Mouse (Mus musculus): ENCODE measurements around the gene Ntm. TPM values are rescaled to one million over a fixed set of nuclear protein-coding genes. Genes with fewer than 3 reads are reported as not detected.

Gene Ntm
- polyA plus RNA-seq, 1 experiment from 2014 or later: 267 TPM

DNA sequence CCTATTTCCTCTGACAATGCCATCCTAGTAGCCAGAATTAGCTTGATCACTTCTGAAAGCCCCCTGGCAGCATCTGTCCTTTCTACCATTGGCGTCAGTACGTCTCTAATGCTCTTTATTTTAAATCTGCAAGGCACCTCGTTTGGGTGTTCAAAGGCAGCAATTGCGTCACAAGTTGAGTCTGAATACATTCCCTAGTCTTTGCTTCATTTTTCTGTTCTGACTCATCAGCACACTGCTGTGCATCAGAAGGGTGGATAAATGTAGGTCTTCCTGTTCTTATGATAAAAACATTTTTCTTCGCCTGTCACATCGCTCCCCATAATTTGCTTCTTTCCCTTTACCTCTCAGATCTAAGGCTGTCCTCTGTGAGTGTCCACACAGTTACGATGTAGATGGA, 958.4 kb downstream of the Ntm start:
- Histone ChIP-seq H3K36me3 (ENCODE audit: control insufficient read depth, insufficient read depth, low read length) (0 out of 2 replicates have a peak, but pooled peaks cover 2% of the 10 kb centered on the region), H3K4me3 (ENCODE audit: low read depth, low read length) (no peak overlapping the region), H3K9me3 (replicated peaks; ENCODE audit: control insufficient read depth, low read length, poor library complexity, severe bottlenecking) (no peaks in the 10 kb centered on the region), H3K27me3 (ENCODE audit: control insufficient read depth, insufficient read depth, low read depth, low read length) (no peaks in the 10 kb centered on the region), H3K27ac (ENCODE audit: low read length) (no peak overlapping the region), H3K4me1 (ENCODE audit: control insufficient read depth, insufficient read depth, low read length) (no peaks in the 10 kb centered on the region), H3K4me2 (ENCODE audit: low read length) (no peak overlapping the region), H3K9ac (ENCODE audit: low read depth, low read length) (no peak overlapping the region)
- WGBS: 82% methylated on average over 7 of the region's 7 CpGs
- no peak for ATAC-seq

GRCm38 (mm10) chr9:28999951-29000351, 963.0 kb downstream of the Ntm start:
- H3K36me3 ChIP-seq (ENCODE audit: control insufficient read depth, insufficient read depth, low read length): 0 out of 2 replicates have a peak, but pooled peaks cover 2% of the 10 kb centered on the region
- WGBS: 52% methylated on average over 4 of the region's 4 CpGs
- no peak overlapping the region for H3K27ac ChIP-seq (ENCODE audit: low read length)
- H3K4me2 ChIP-seq (ENCODE audit: low read length): no peak overlapping the region
- H3K4me1 ChIP-seq (ENCODE audit: control insufficient read depth, insufficient read depth, low read length): no peaks in the 10 kb centered on the region
- no peaks in the 10 kb centered on the region for H3K9me3 ChIP-seq (replicated peaks; ENCODE audit: control insufficient read depth, low read length, poor library complexity, severe bottlenecking)
- H3K4me3 ChIP-seq (ENCODE audit: low read depth, low read length): no peak overlapping the region
- no peaks in the 10 kb centered on the region for H3K27me3 ChIP-seq (ENCODE audit: control insufficient read depth, insufficient read depth, low read depth, low read length)
- H3K9ac ChIP-seq (ENCODE audit: low read depth, low read length): no peak overlapping the region
- no peak for ATAC-seq

DNA sequence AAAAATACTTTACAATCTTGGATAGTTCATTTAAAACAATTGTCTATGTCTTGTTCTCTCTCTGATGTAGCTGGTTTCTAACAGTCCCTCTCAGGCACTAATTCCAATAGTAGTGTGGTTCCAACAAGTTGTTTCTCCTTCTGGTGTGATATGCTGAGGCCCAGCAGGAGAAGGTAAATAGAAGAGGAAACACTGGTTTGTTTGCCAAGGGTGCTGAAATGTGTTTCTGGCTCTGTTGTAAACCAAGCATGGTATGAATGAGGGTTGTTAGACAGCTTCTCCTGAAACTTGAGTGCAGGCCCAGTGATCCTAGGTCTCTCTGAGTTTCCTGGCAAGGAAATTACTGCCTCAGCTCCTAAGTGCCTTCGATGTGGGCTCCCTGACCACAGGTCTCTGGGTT, 985.7 kb downstream of the Ntm start:
- ATAC-seq: no peak
- 92% methylated on average over 1 of the region's 1 CpGs for WGBS
- no peaks in the 10 kb centered on the region for H3K36me3 ChIP-seq (ENCODE audit: control insufficient read depth, insufficient read depth, low read length)
- H3K9me3 ChIP-seq (replicated peaks; ENCODE audit: control insufficient read depth, low read length, poor library complexity, severe bottlenecking): 0 out of 2 replicates have a peak, but pooled peaks cover under 1% of the 10 kb centered on the region
- H3K27me3 ChIP-seq (ENCODE audit: control insufficient read depth, insufficient read depth, low read depth, low read length): no peaks in the 10 kb centered on the region
- no peak overlapping the region for H3K4me2 ChIP-seq (ENCODE audit: low read length)
- no peak overlapping the region for H3K4me3 ChIP-seq (ENCODE audit: low read depth, low read length)
- H3K4me1 ChIP-seq (ENCODE audit: control insufficient read depth, insufficient read depth, low read length): no peaks in the 10 kb centered on the region; the same call in 1 of the 2 replicates
- H3K9ac ChIP-seq (ENCODE audit: low read depth, low read length): no peak overlapping the region
- H3K27ac ChIP-seq (ENCODE audit: low read length): no peak overlapping the region

DNA sequence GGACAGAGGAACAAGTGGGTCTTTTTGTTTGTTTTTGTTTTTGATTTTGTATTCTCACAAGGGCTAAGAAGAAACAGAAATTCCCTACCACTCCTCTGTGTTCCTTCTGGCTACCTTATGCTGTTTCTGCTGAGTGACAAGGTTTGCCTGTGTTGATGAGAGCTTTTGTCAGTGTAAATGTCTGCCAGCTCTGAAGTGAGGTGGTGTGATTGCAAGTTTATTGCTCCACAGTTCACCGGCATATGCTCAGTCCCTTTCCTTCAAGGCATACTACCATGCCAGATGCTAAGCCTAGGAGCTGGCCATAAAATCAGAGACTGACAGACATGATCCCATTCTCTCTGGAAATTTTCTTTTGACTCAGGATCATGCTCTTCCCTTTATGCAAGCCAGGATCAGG, 993.5 kb downstream of the Ntm start:
- no peak for ATAC-seq
- H3K9ac ChIP-seq (ENCODE audit: low read depth, low read length): no peak overlapping the region
- WGBS: 97% methylated on average over 1 of the region's 1 CpGs

More for the DNA sequence above, 993.5 kb downstream of the Ntm start:
- Histone ChIP-seq H3K27me3 (ENCODE audit: control insufficient read depth, insufficient read depth, low read depth, low read length) (no peaks in the 10 kb centered on the region), H3K9me3 (replicated peaks; ENCODE audit: control insufficient read depth, low read length, poor library complexity, severe bottlenecking) (0 out of 2 replicates have a peak, but pooled peaks cover 3% of the 10 kb centered on the region), H3K4me2 (ENCODE audit: low read length) (no peak overlapping the region), H3K4me1 (ENCODE audit: control insufficient read depth, insufficient read depth, low read length) (no peaks in the 10 kb centered on the region), H3K27ac (ENCODE audit: low read length) (no peak overlapping the region), H3K36me3 (ENCODE audit: control insufficient read depth, insufficient read depth, low read length) (no peaks in the 10 kb centered on the region), H3K4me3 (ENCODE audit: low read depth, low read length) (no peak overlapping the region)
